Mouse (Mus musculus): ENCODE measurements around the gene Eri2. TPM values are rescaled to one million over a fixed set of nuclear protein-coding genes. Genes with fewer than 3 reads are reported as not detected.
"Not testable (repeated sequence)": the region's sequence is repeated elsewhere in the genome, so short reads cannot be mapped to it uniquely, and the experiment has no call there.

Eri2 gene
- polyA plus RNA-seq, 1 experiment, result 26.9 TPM

GRCm38 (mm10) chr7:119738877-119739276 lies 55.0 kb downstream of the Eri2 start:
- no peak overlapping the region for H3K27ac ChIP-seq (ENCODE audit: insufficient read depth, low read length)
- H3K27me3 ChIP-seq (ENCODE audit: control insufficient read depth, insufficient read depth, low read length, poor library complexity, severe bottlenecking), result peaks cover 1% of the 10 kb centered on the region; the same call in 1 of the 2 replicates
- H3K4me3 ChIP-seq (ENCODE audit: low read depth, low read length), result no peak overlapping the region
- TF ChIP-seq EP300 (IDR thresholded peaks at IDR 0.05; ENCODE audit: insufficient read depth, low read depth, low read length) (no peak), CTCF (IDR thresholded peaks at IDR 0.05; ENCODE audit: low read depth, low read length) (no peak), POLR2A (IDR thresholded peaks at IDR 0.05; ENCODE audit: insufficient read depth, low read length) (no peak)
- no peaks in the 10 kb centered on the region for H3K4me1 ChIP-seq (ENCODE audit: control insufficient read depth, insufficient read depth, low read length)
- no peaks in the 10 kb centered on the region for H3K36me3 ChIP-seq (ENCODE audit: control insufficient read depth, insufficient read depth, low read length, poor library complexity, severe bottlenecking)
- no peak overlapping the region for H3K9ac ChIP-seq (ENCODE audit: low read depth, poor library complexity, severe bottlenecking)
- peaks cover 4% of the 10 kb centered on the region; the same call in 1 of the 2 replicates for H3K9me3 ChIP-seq (replicated peaks; ENCODE audit: control insufficient read depth, insufficient read depth, low read length, poor library complexity, severe bottlenecking)

DNA sequence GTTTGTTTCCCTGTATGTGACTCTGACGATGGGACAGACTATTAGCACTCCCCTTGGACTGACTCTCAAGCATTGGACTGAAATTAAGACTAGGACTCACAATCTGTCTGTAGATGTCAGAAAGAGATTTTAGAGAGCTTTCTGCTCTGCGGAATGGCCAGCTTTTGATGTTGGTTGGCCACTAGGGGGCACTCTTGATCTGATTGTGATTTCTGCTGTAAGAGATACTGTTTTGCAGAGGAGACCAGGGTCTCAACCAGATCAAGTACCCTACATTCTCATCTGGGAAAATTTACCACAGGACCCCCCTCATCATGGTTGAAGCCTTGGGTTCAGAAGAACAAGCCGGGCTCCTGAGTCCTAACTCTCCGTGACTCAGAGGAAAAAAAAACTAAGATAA lies 62.6 kb downstream of the Eri2 start:
- not testable (repeated sequence) for H3K9ac ChIP-seq (ENCODE audit: low read depth, poor library complexity, severe bottlenecking); H3K4me3 ChIP-seq (ENCODE audit: low read depth, low read length); H3K36me3 ChIP-seq (ENCODE audit: control insufficient read depth, insufficient read depth, low read length, poor library complexity, severe bottlenecking); H3K27ac ChIP-seq (ENCODE audit: insufficient read depth, low read length); H3K9me3 ChIP-seq (replicated peaks; ENCODE audit: control insufficient read depth, insufficient read depth, low read length, poor library complexity, severe bottlenecking); H3K4me1 ChIP-seq (ENCODE audit: control insufficient read depth, insufficient read depth, low read length); H3K27me3 ChIP-seq (ENCODE audit: control insufficient read depth, insufficient read depth, low read length, poor library complexity, severe bottlenecking)

DNA sequence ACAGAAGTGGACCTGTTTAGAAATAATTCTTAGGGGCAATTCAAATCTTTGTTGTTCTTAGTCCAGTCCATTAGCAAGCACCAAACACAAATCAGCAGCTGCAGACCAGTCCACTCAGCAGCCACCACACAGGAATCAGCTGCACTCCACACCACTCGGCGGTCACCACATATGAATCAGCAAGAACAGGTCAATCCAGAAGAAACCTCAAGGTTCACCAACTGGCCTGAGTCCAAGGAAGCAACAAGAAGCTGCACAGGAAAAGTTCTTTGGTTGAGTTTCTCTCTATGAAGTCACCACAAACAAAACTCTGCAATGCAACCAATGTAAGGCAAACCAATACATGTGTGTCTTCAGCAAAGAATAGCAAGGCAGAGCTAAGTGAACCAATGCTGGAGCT lies 66.2 kb downstream of the Eri2 start:
- Histone ChIP-seq H3K27ac (ENCODE audit: insufficient read depth, low read length) (no peak overlapping the region), H3K4me1 (ENCODE audit: control insufficient read depth, insufficient read depth, low read length) (no peaks in the 10 kb centered on the region), H3K36me3 (ENCODE audit: control insufficient read depth, insufficient read depth, low read length, poor library complexity, severe bottlenecking) (no peaks in the 10 kb centered on the region), H3K4me3 (ENCODE audit: low read depth, low read length) (no peak overlapping the region), H3K27me3 (ENCODE audit: control insufficient read depth, insufficient read depth, low read length, poor library complexity, severe bottlenecking) (no peaks in the 10 kb centered on the region), H3K9me3 (replicated peaks; ENCODE audit: control insufficient read depth, insufficient read depth, low read length, poor library complexity, severe bottlenecking) (no peaks in the 10 kb centered on the region), H3K9ac (ENCODE audit: low read depth, poor library complexity, severe bottlenecking) (no peak overlapping the region)
- TF ChIP-seq EP300 (IDR thresholded peaks at IDR 0.05; ENCODE audit: insufficient read depth, low read depth, low read length) (no peak), POLR2A (IDR thresholded peaks at IDR 0.05; ENCODE audit: insufficient read depth, low read length) (no peak), CTCF (IDR thresholded peaks at IDR 0.05; ENCODE audit: low read depth, low read length) (no peak)

- Histone ChIP-seq H3K9me3 (replicated peaks; ENCODE audit: control insufficient read depth, insufficient read depth, low read length, poor library complexity, severe bottlenecking) (peaks cover 2% of the 10 kb centered on the region; the same call in 1 of the 2 replicates), H3K36me3 (ENCODE audit: control insufficient read depth, insufficient read depth, low read length, poor library complexity, severe bottlenecking) (peaks cover 25% of the 10 kb centered on the region), H3K27ac (ENCODE audit: insufficient read depth, low read length) (no peak overlapping the region), H3K4me3 (ENCODE audit: low read depth, low read length) (peak overlapping the region; percentile 98), H3K9ac (ENCODE audit: low read depth, poor library complexity, severe bottlenecking) (no peak overlapping the region), H3K27me3 (ENCODE audit: control insufficient read depth, insufficient read depth, low read length, poor library complexity, severe bottlenecking) (no peaks in the 10 kb centered on the region), H3K4me1 (ENCODE audit: control insufficient read depth, insufficient read depth, low read length) (no peaks in the 10 kb centered on the region)
- TF ChIP-seq POLR2A (IDR thresholded peaks at IDR 0.05; ENCODE audit: insufficient read depth, low read length), result no peak
- TF ChIP-seq EP300 (IDR thresholded peaks at IDR 0.05; ENCODE audit: insufficient read depth, low read depth, low read length), result no peak
- no peak for TF ChIP-seq CTCF (IDR thresholded peaks at IDR 0.05; ENCODE audit: low read depth, low read length)
Observed at GRCm38 (mm10) chr7:119720947-119721310, 72.9 kb downstream of the Eri2 start.

- Histone ChIP-seq H3K27me3 (ENCODE audit: control insufficient read depth, insufficient read depth, low read length, poor library complexity, severe bottlenecking) (no peaks in the 10 kb centered on the region), H3K4me3 (ENCODE audit: low read depth, low read length) (peak within 1 kb of the TSS; percentile 98), H3K36me3 (ENCODE audit: control insufficient read depth, insufficient read depth, low read length, poor library complexity, severe bottlenecking) (peaks cover 29% of the 10 kb centered on the region), H3K4me1 (ENCODE audit: control insufficient read depth, insufficient read depth, low read length) (no peaks in the 10 kb centered on the region), H3K27ac (ENCODE audit: insufficient read depth, low read length) (no peak within 1 kb of the TSS), H3K9ac (ENCODE audit: low read depth, poor library complexity, severe bottlenecking) (peak within 1 kb of the TSS; percentile 67), H3K9me3 (replicated peaks; ENCODE audit: control insufficient read depth, insufficient read depth, low read length, poor library complexity, severe bottlenecking) (peaks cover 2% of the 10 kb centered on the region; the same call in 1 of the 2 replicates)
- peak; percentile 24 for TF ChIP-seq CTCF (IDR thresholded peaks at IDR 0.05; ENCODE audit: low read depth, low read length)
- TF ChIP-seq EP300 (IDR thresholded peaks at IDR 0.05; ENCODE audit: insufficient read depth, low read depth, low read length), result peak; percentile 68; the same call in 1 of the 2 replicates
- TF ChIP-seq POLR2A (IDR thresholded peaks at IDR 0.05; ENCODE audit: insufficient read depth, low read length), result no peak
Observed at GRCm38 (mm10) chr7:119720253-119720946, 73.5 kb downstream of the Eri2 start, which contains the start of gene Thumpd1. Gene Thumpd1, minus strand, starts transcription at chr7:119720798.

Other genes starting within 250 kb of the Eri2 start
- gene Acsm2, start 239.7 kb downstream of the Eri2 start, polyA plus RNA-seq (2011; ENCODE audit: insufficient read depth, insufficient read length, low read depth, missing spikeins), result not detected in 2 replicates
- not detected in 2 replicates for gene Acsm1, start 187.0 kb downstream of the Eri2 start, polyA plus RNA-seq (2011; ENCODE audit: insufficient read depth, insufficient read length, low read depth, missing spikeins)
- not detected in 2 replicates for gene Acsm4, start 104.0 kb downstream of the Eri2 start, polyA plus RNA-seq (2011; ENCODE audit: insufficient read depth, insufficient read length, low read depth, missing spikeins)
- gene Thumpd1, start 73.3 kb downstream of the Eri2 start, polyA plus RNA-seq (2011; ENCODE audit: insufficient read depth, insufficient read length, low read depth, missing spikeins), result 67.9 and 68.0 TPM in 2 replicates
- gene Acsm3, start 33.1 kb downstream of the Eri2 start, polyA plus RNA-seq (2011; ENCODE audit: insufficient read depth, insufficient read length, low read depth, missing spikeins), result not detected in 2 replicates
- 27.0 and 31.4 TPM in 2 replicates for gene Rexo5, start 52 bp downstream of the Eri2 start, polyA plus RNA-seq (2011; ENCODE audit: insufficient read depth, insufficient read length, low read depth, missing spikeins)
- 7.2 and 8.7 TPM in 2 replicates for gene Lyrm1, start 101.8 kb upstream of the Eri2 start, polyA plus RNA-seq (2011; ENCODE audit: insufficient read depth, insufficient read length, low read depth, missing spikeins)
- 31.2 and 37.9 TPM in 2 replicates for gene Dcun1d3, start 102.2 kb upstream of the Eri2 start, polyA plus RNA-seq (2011; ENCODE audit: insufficient read depth, insufficient read length, low read depth, missing spikeins)